Mouse (Mus musculus) testis, adult 2 months (tissue): ENCODE results near the gene Plcxd3.
"Not testable (repeated sequence)": the region's sequence is repeated elsewhere in the genome, so short reads cannot be mapped to it uniquely, and the experiment has no call there.

Experiments used
- CTCF ChIP-seq: fragments of 200-500 bp; IDR thresholded peaks from 2 replicates; pipeline ENCODE4 v1.5.1; 2012; ENCODE audit warnings: low read depth, mild to moderate bottlenecking, inconsistent platforms, low read length, moderate library complexity; ENCODE audit not compliant: control insufficient read depth, insufficient read depth, insufficient replicate concordance
- POLR2A ChIP-seq: fragments of 200-500 bp; IDR thresholded peaks from 2 replicates; pipeline ENCODE4 v1.6.1; 2012; ENCODE audit warnings: low read depth, mild to moderate bottlenecking, inconsistent platforms, low read length, moderate library complexity; ENCODE audit not compliant: control insufficient read depth

DNA sequence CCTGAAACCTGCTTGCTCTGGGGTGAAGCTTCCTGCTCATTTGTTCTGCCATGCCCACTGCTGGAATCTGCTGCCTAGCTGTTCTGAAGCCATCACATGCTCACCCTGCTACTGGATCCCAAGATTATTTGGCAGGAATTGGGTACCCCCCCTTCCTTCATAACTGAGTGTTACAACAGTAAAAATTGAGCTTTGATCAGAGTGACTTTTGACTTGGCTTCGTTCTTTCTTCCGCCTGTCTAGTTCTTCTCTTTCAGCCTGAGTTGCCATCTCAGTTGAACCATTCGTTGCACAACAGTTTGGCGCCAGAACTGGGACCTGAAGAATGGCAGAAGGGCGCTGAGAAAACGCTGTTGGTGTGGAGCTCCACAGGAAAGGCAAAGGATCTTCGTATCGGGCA lies 220.2 kb downstream of the Plcxd3 start:
- not testable (repeated sequence) for TF ChIP-seq POLR2A, CTCF
